Mouse (Mus musculus): ENCODE data around the gene Zfp131.
"Not testable (repeated sequence)": the region's sequence is repeated elsewhere in the genome, so short reads cannot be mapped to it uniquely, and the experiment has no call there.

GRCm38 (mm10) chr13:119837719-119838337 is 47.1 kb upstream of the Zfp131 start:
- TF ChIP-seq MAFK (IDR thresholded peaks at IDR 0.05; ENCODE audit: insufficient read depth, low read depth, low read length); CHD2 (IDR thresholded peaks at IDR 0.05; ENCODE audit: low read depth, low read length): not testable (repeated sequence)
